Comparison of ENCODE assay signal across 19 mouse cellular contexts in the genomic region with DNA sequence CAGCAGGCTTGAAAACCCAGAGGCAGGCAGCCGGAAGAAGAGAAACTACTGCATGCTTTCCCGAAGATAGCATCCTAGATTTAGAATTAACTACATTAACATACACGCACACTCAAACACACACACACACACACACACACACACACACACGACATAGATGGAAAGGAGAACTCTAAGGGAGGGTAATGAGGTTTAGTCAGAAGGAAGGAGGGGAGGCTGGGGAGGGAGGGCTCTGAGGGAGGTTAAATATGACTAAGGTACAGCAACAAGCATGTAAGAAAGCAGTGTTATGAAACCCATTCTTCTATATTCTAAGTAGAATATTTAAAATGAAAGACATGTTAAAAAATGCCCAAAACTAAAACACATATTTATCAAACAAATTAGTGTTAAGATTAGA. TPM values are rescaled to one million over a fixed set of nuclear protein-coding genes. Genes with fewer than 3 reads are reported as not detected.
DNase-seq lines count a peak whose midpoint lies in the region; ATAC-seq lines count a peak whose summit lies in the region.
"Had no signal": no experiment of that assay in that cellular context is flagged by ENCODE, and none has a peak within 500 bp of the region (broad histone marks: within the 10 kb centered on the region; RNA-seq: fewer than 3 reads in every experiment).

No protein-coding gene starts in this region.

- no peaks in the 10 kb centered on the region for H3K9me3 ChIP-seq in forebrain, embryonic 15.5 days
- no peaks in the 10 kb centered on the region for H3K9me3 ChIP-seq in forebrain, embryonic 12.5 days
- no peaks in the 10 kb centered on the region for H3K9me3 ChIP-seq in midbrain, embryonic 15.5 days
- no peaks in the 10 kb centered on the region for H3K9me3 ChIP-seq in midbrain, embryonic 11.5 days (ENCODE audit: control insufficient read depth, low read length)
- H3K9me3 ChIP-seq: G1E; heart, embryonic 12.5 days; heart, embryonic 15.5 days; hindbrain, embryonic 10.5 days; hindbrain, embryonic 13.5 days had no signal

- DNase-seq in heart, adult 11 months = peak; percentile 16
- no peak for DNase-seq in heart, adult 9 months (ENCODE audit: low spot score in 2 of 2)
- no peak for DNase-seq in midbrain, embryonic 11.5 days (ENCODE audit: low spot score, missing footprints)
- DNase-seq in spleen, postnatal 10 days (ENCODE audit: low spot score in 2 of 2) = no peak
- DNase-seq: adrenal gland, adult 2 months; adrenal gland, postnatal 14 days; cerebellum, adult 9-10 months; gastrocnemius, postnatal 10 days; gastrocnemius, postnatal 36 days had no signal

- 81% methylated on average over 4 of the region's 4 CpGs for WGBS in forebrain, embryonic 15.5 days
- 81% methylated on average over 4 of the region's 4 CpGs for WGBS in forebrain, embryonic 12.5 days
- WGBS in midbrain, embryonic 15.5 days = 82% methylated on average over 4 of the region's 4 CpGs
- WGBS in midbrain, embryonic 11.5 days = 89% methylated on average over 4 of the region's 4 CpGs

- 0 out of 2 replicates have a peak overlapping the region, but pooled peaks have one; percentile 11 for H3K27ac ChIP-seq in forebrain, embryonic 15.5 days (replicated peaks)
- no peak overlapping the region for H3K27ac ChIP-seq in forebrain, embryonic 12.5 days
- H3K27ac ChIP-seq in midbrain, embryonic 15.5 days = no peak overlapping the region
- no peak overlapping the region for H3K27ac ChIP-seq in midbrain, embryonic 11.5 days (ENCODE audit: low read depth, low read length)
- H3K27ac ChIP-seq: heart, embryonic 15.5 days; hindbrain, embryonic 10.5 days; hindbrain, embryonic 13.5 days had no signal

- no peak overlapping the region for H3K4me2 ChIP-seq in forebrain, embryonic 15.5 days (replicated peaks)
- no peak overlapping the region for H3K4me2 ChIP-seq in forebrain, embryonic 12.5 days
- H3K4me2 ChIP-seq in midbrain, embryonic 15.5 days = no peak overlapping the region
- H3K4me2 ChIP-seq in midbrain, embryonic 11.5 days = no peak overlapping the region
- H3K4me2 ChIP-seq: heart, embryonic 12.5 days; heart, embryonic 15.5 days; hindbrain, embryonic 13.5 days had no signal

- no peak for ATAC-seq in forebrain, embryonic 15.5 days (replicated peaks)
- ATAC-seq in forebrain, embryonic 12.5 days (ENCODE audit: low FRiP score) = no peak
- 0 out of 2 replicates have a peak, but pooled peaks have one; percentile 43 for ATAC-seq in midbrain, embryonic 15.5 days (replicated peaks)
- no peak for ATAC-seq in midbrain, embryonic 11.5 days (ENCODE audit: low FRiP score)
- ATAC-seq: intestine, embryonic 16.5 days had no signal

- H3K27me3 ChIP-seq in forebrain, embryonic 15.5 days = no peaks in the 10 kb centered on the region
- H3K27me3 ChIP-seq in forebrain, embryonic 12.5 days = no peaks in the 10 kb centered on the region
- H3K27me3 ChIP-seq in midbrain, embryonic 15.5 days (replicated peaks) = no peaks in the 10 kb centered on the region
- no peaks in the 10 kb centered on the region for H3K27me3 ChIP-seq in midbrain, embryonic 11.5 days (ENCODE audit: control insufficient read depth, insufficient read depth, low read length)
- H3K27me3 ChIP-seq: CH12.LX; heart, embryonic 12.5 days; heart, embryonic 15.5 days; hindbrain, embryonic 13.5 days had no signal

- no peak overlapping the region for H3K4me3 ChIP-seq in forebrain, embryonic 15.5 days
- H3K4me3 ChIP-seq in forebrain, embryonic 12.5 days (replicated peaks) = no peak overlapping the region
- no peak overlapping the region for H3K4me3 ChIP-seq in midbrain, embryonic 15.5 days
- H3K4me3 ChIP-seq in midbrain, embryonic 11.5 days (ENCODE audit: low read depth, low read length) = no peak overlapping the region
- H3K4me3 ChIP-seq: heart, embryonic 12.5 days; heart, embryonic 15.5 days; hindbrain, embryonic 10.5 days; hindbrain, embryonic 13.5 days had no signal

- H3K9ac ChIP-seq in forebrain, embryonic 15.5 days (replicated peaks) = no peak overlapping the region
- H3K9ac ChIP-seq in forebrain, embryonic 12.5 days = no peak overlapping the region
- H3K9ac ChIP-seq in midbrain, embryonic 15.5 days = no peak overlapping the region
- no peak overlapping the region for H3K9ac ChIP-seq in midbrain, embryonic 11.5 days (ENCODE audit: low read length)
- H3K9ac ChIP-seq: heart, embryonic 12.5 days; heart, embryonic 15.5 days; hindbrain, embryonic 13.5 days had no signal

- H3K4me1 ChIP-seq in forebrain, embryonic 15.5 days = peaks cover 6% of the 10 kb centered on the region
- H3K4me1 ChIP-seq in forebrain, embryonic 12.5 days = no peaks in the 10 kb centered on the region
- no peaks in the 10 kb centered on the region for H3K4me1 ChIP-seq in midbrain, embryonic 15.5 days
- no peaks in the 10 kb centered on the region for H3K4me1 ChIP-seq in midbrain, embryonic 11.5 days (ENCODE audit: control insufficient read depth, insufficient read depth, low read length)
- H3K4me1 ChIP-seq: heart, embryonic 15.5 days; hindbrain, embryonic 10.5 days had no signal

- H3K36me3 ChIP-seq in forebrain, embryonic 15.5 days = peaks cover 5% of the 10 kb centered on the region; the same call in 1 of the 2 replicates
- peaks cover 46% of the 10 kb centered on the region for H3K36me3 ChIP-seq in forebrain, embryonic 12.5 days (replicated peaks)
- peaks cover 6% of the 10 kb centered on the region; the same call in 1 of the 2 replicates for H3K36me3 ChIP-seq in midbrain, embryonic 15.5 days (replicated peaks)
- peaks cover 7% of the 10 kb centered on the region; the same call in 1 of the 2 replicates for H3K36me3 ChIP-seq in midbrain, embryonic 11.5 days (ENCODE audit: control insufficient read depth, insufficient read depth, low read length)

RNA-seq across cellular contexts. Expression of a gene that starts 21.9 kb away (rescaled TPM):
- 33.5 and 35.0 TPM in 2 replicates for polyA plus RNA-seq in forebrain, embryonic 15.5 days (2015; fragmentation: Nextera tagmentation; extraction: Ambion mirVana)
- polyA plus RNA-seq in forebrain, embryonic 12.5 days (2016; fragmentation: Nextera tagmentation; extraction: Ambion mirVana) = 50.0 and 50.7 TPM in 2 replicates
- polyA plus RNA-seq in midbrain, embryonic 15.5 days (2015; fragmentation: Nextera tagmentation; extraction: Ambion mirVana) = 21.0 and 21.7 TPM in 2 replicates
- polyA plus RNA-seq in midbrain, embryonic 11.5 days (2014; fragmentation: Nextera tagmentation; extraction: Ambion mirVana) = 55.0 and 57.7 TPM in 2 replicates
